Mouse (Mus musculus): ENCODE data around the gene Brd2. TPM values are rescaled to one million over a fixed set of nuclear protein-coding genes. Genes with fewer than 3 reads are reported as not detected.
"Not testable (repeated sequence)": the region's sequence is repeated elsewhere in the genome, so short reads cannot be mapped to it uniquely, and the experiment has no call there.

Brd2 gene
- polyA plus RNA-seq (2016; fragmentation: Nextera tagmentation; extraction: Ambion mirVana) = 137 and 151 TPM in 2 replicates

DNA sequence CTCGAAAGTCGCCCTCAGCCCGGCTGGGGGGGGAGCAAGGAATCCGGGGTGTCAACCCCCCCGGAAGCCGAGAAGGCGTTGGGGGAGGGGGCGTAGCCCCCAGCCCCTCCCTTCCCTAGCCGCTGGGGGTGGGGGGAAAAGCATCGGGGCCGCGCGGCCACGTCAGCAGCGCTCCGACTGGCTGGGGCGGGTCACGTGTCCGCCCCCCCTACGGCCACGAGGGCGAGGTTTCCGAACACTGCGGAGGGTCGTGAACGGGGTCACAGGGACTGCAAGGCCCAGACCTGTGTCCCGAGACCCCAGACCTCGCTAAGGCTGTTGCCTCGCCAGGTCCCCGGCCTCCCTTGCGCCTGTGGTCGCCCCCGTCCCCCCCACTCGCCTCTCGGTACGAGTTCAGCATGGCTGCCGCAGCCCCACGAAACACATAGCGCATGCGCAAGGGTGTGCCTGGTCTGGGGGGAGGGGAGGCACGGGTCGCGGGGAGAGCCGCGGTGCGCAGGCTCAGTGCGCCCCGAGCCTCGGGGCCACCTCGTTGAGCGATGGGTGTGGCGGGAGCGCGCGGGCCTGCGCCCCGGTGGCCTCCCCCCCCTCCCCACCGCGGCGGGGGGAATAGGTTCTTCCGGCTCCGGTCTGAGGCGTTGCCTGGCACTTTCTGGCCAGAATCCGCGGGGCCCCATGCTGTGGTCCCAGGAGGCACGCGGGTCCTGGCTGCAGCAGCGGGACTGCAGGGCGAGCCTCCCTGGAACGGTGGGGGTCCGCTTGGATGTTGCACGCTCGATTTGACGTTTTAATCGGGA lies at the start of gene Brd2:
Gene Brd2, minus strand, starts transcription at position 447 of the 797 bp plus-strand sequence.
- H3K9ac ChIP-seq = peak within 1 kb of the TSS; percentile 91
- no peaks in the 10 kb centered on the region for H3K9me3 ChIP-seq (replicated peaks)
- H3K4me2 ChIP-seq (replicated peaks) = peak within 1 kb of the TSS; percentile 98
- H3K4me3 ChIP-seq = peak within 1 kb of the TSS; percentile 99
- peak; percentile 51 for ATAC-seq (ENCODE audit: low FRiP score)
- peaks cover 13% of the 10 kb centered on the region for H3K36me3 ChIP-seq
- no peaks in the 10 kb centered on the region for H3K27me3 ChIP-seq
- peak within 1 kb of the TSS; percentile 100 for H3K27ac ChIP-seq
- WGBS = 1% methylated on average over 48 of the region's 75 CpGs
- peaks cover 19% of the 10 kb centered on the region for H3K4me1 ChIP-seq

DNA sequence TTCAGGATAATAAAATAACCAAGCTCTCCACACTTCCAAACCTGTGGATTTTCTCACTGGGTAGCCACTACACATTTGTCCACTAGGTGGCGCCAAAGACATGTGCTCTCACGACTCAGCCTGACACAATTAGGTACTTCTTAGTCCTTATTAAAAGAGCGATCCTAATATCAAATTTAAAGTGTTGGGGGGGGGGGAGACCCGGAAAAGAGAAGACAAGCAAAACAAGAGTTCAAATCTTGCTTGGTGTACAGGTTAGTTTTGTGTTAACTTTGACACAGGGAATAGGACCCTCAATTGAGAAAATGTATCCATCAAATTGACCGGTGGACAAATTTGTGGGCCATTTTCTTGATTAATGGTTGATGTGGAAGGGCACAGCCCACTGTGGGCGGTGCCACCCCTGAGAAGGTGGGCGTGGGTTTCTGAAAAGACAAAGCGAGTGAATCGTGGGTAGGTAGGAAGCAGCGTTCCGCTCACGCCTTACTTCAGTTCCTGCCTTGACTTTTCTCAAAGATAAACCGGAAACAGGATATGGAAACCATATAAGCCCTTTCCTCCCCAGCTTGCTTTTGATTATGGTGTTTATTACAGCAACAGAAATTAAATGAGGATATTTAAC lies 48.6 kb upstream of the Brd2 start:
- 44% methylated on average over 13 of the region's 13 CpGs for WGBS
- Histone ChIP-seq H3K27ac (no peak overlapping the region), H3K4me2 (replicated peaks) (no peak overlapping the region), H3K9ac (no peak overlapping the region), H3K36me3 (no peaks in the 10 kb centered on the region), H3K4me1 (no peaks in the 10 kb centered on the region), H3K27me3 (peaks cover 9% of the 10 kb centered on the region; the same call in 1 of the 2 replicates), H3K4me3 (no peak overlapping the region), H3K9me3 (replicated peaks) (no peaks in the 10 kb centered on the region)
- ATAC-seq (ENCODE audit: low FRiP score) = no peak

- Histone ChIP-seq H3K9ac (no peak overlapping the region), H3K9me3 (replicated peaks) (no peaks in the 10 kb centered on the region), H3K36me3 (no peaks in the 10 kb centered on the region), H3K4me2 (replicated peaks) (no peak overlapping the region), H3K27ac (no peak overlapping the region), H3K4me3 (no peak overlapping the region), H3K4me1 (no peaks in the 10 kb centered on the region), H3K27me3 (peaks cover 9% of the 10 kb centered on the region; the same call in 1 of the 2 replicates)
- no peak for ATAC-seq (ENCODE audit: low FRiP score)
- 26% methylated on average over 4 of the region's 4 CpGs for WGBS
Observed at GRCm38 (mm10) chr17:34170487-34170876, 48.0 kb upstream of the Brd2 start.

GRCm38 (mm10) chr17:34169279-34169678 lies 46.8 kb upstream of the Brd2 start:
- H3K9ac ChIP-seq = no peak overlapping the region
- H3K4me2 ChIP-seq (replicated peaks) = no peak overlapping the region
- no peak overlapping the region for H3K27ac ChIP-seq
- no peak overlapping the region for H3K4me3 ChIP-seq
- ATAC-seq (ENCODE audit: low FRiP score) = no peak
- no peaks in the 10 kb centered on the region for H3K36me3 ChIP-seq
- no peaks in the 10 kb centered on the region for H3K4me1 ChIP-seq
- 0% methylated on average over 2 of the region's 2 CpGs for WGBS
- H3K9me3 ChIP-seq (replicated peaks) = no peaks in the 10 kb centered on the region
- H3K27me3 ChIP-seq = peaks cover 5% of the 10 kb centered on the region; the same call in 1 of the 2 replicates

- 83% methylated on average over 6 of the region's 6 CpGs for WGBS
- no peak overlapping the region for H3K4me3 ChIP-seq
- no peak overlapping the region for H3K27ac ChIP-seq
- H3K9ac ChIP-seq = no peak overlapping the region
- no peaks in the 10 kb centered on the region for H3K36me3 ChIP-seq
- no peaks in the 10 kb centered on the region for H3K4me1 ChIP-seq
- no peak for ATAC-seq (ENCODE audit: low FRiP score)
- H3K4me2 ChIP-seq (replicated peaks) = no peak overlapping the region
- peaks cover 8% of the 10 kb centered on the region; the same call in 1 of the 2 replicates for H3K27me3 ChIP-seq
- H3K9me3 ChIP-seq (replicated peaks) = no peaks in the 10 kb centered on the region; the same call in none of the 2 replicates
Observed at GRCm38 (mm10) chr17:34165033-34165730, 42.7 kb upstream of the Brd2 start.

DNA sequence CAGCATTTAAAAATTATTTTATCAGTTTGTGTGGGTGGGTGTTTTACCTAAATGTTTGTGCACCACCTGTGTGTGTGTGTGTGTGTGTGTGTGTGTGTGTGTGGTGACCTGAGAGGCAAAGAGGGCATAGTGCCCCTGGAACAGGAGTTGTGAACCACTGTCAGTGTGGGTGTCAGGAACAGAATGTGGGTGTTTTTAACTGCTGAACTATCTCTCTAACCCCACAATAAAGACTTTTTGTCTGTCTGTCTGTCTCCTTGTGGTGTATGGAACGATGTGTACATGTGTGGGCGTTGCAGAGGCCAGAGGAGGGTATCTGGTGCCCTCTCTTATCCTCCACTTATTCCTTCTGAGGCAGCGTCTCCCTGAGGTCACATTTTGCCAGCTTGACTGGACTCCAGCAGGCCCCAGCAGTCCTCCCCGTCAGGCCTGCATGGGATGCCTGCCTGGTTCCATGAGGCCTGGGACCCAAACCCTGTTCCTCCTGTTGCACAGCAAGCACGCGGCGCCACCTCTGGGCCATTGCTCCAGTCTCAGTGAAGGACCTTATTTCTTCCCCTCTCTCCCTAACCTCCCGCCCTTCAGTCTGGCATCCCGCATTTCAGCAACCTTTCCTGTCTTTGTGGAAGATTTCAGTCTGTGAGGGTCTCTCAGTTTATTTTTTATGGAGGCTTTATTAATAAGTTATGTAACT lies 41.9 kb upstream of the Brd2 start:
- H3K9me3 ChIP-seq (replicated peaks) = no peaks in the 10 kb centered on the region; the same call in none of the 2 replicates
- peaks cover 8% of the 10 kb centered on the region; the same call in 1 of the 2 replicates for H3K27me3 ChIP-seq
- no peak overlapping the region for H3K4me3 ChIP-seq
- 44% methylated on average over 9 of the region's 9 CpGs for WGBS
- no peak for ATAC-seq (ENCODE audit: low FRiP score)
- no peak overlapping the region for H3K27ac ChIP-seq
- no peak overlapping the region for H3K9ac ChIP-seq
- no peak overlapping the region for H3K4me2 ChIP-seq (replicated peaks)
- H3K4me1 ChIP-seq = no peaks in the 10 kb centered on the region
- no peaks in the 10 kb centered on the region for H3K36me3 ChIP-seq

GRCm38 (mm10) chr17:34155534-34155933 lies 33.1 kb upstream of the Brd2 start:
- no peaks in the 10 kb centered on the region for H3K27me3 ChIP-seq
- H3K27ac ChIP-seq = no peak overlapping the region
- no peaks in the 10 kb centered on the region for H3K4me1 ChIP-seq
- no peak for ATAC-seq (ENCODE audit: low FRiP score)
- H3K36me3 ChIP-seq = no peaks in the 10 kb centered on the region
- no peak overlapping the region for H3K4me2 ChIP-seq (replicated peaks)
- WGBS = 60% methylated on average over 5 of the region's 5 CpGs
- no peak overlapping the region for H3K4me3 ChIP-seq
- H3K9me3 ChIP-seq (replicated peaks) = no peaks in the 10 kb centered on the region; the same call in 1 of the 2 replicates
- H3K9ac ChIP-seq = no peak overlapping the region

GRCm38 (mm10) chr17:34152923-34153322 lies 30.5 kb upstream of the Brd2 start, which contains the start of gene H2-DMb1:
Gene H2-DMb1 (plus strand): TSS chr17:34153072.
- 61% methylated on average over 4 of the region's 4 CpGs for WGBS

GRCm38 (mm10) chr17:34144960-34145371 lies 22.5 kb upstream of the Brd2 start:
- Histone ChIP-seq H3K9me3 (replicated peaks) (no peaks in the 10 kb centered on the region), H3K27me3 (peaks cover 16% of the 10 kb centered on the region), H3K36me3 (no peaks in the 10 kb centered on the region), H3K4me3 (no peak overlapping the region), H3K27ac (no peak overlapping the region), H3K4me2 (replicated peaks) (no peak overlapping the region), H3K9ac (no peak overlapping the region), H3K4me1 (peaks cover 9% of the 10 kb centered on the region)
- WGBS = 78% methylated on average over 3 of the region's 3 CpGs
- no peak for ATAC-seq (ENCODE audit: low FRiP score)

More at GRCm38 (mm10) chr17:34152923-34153322, 30.5 kb upstream of the Brd2 start, which contains the start of gene H2-DMb1:
- Histone ChIP-seq H3K9ac (no peak within 1 kb of the TSS), H3K36me3 (no peaks in the 10 kb centered on the region), H3K27ac (no peak within 1 kb of the TSS), H3K9me3 (replicated peaks) (no peaks in the 10 kb centered on the region), H3K4me1 (no peaks in the 10 kb centered on the region), H3K27me3 (no peaks in the 10 kb centered on the region), H3K4me3 (no peak within 1 kb of the TSS), H3K4me2 (replicated peaks) (no peak within 1 kb of the TSS)
- no peak for ATAC-seq (ENCODE audit: low FRiP score)

DNA sequence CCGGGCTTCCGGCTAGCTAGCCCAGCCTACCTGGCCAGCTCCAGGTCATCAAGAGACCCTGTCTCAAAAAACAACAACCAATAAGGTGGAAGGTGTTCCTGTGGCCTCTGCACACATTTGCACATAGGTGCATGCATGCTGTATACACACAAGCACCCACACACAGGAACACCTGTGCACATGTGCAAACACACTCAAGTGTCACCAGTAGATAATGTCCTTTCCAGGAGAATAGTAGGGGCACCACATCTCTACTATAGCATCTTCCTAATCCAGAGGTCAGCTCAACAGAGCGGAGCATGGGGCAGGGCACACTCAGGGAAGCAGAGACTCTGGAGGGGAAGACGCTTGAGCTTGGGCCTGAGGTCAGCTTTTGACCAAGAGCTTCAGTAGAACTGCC lies 21.8 kb upstream of the Brd2 start:
- not testable (repeated sequence) for H3K9ac ChIP-seq; H3K4me2 ChIP-seq (replicated peaks); ATAC-seq (ENCODE audit: low FRiP score); H3K36me3 ChIP-seq; H3K9me3 ChIP-seq (replicated peaks); H3K4me3 ChIP-seq; H3K27ac ChIP-seq
- Histone ChIP-seq H3K27me3 (peaks cover 23% of the 10 kb centered on the region), H3K4me1 (peaks cover 17% of the 10 kb centered on the region)
- 88% methylated on average over 4 of the region's 4 CpGs for WGBS

- no peak overlapping the region for H3K9ac ChIP-seq
- no peak overlapping the region for H3K27ac ChIP-seq
- H3K4me1 ChIP-seq = peaks cover 20% of the 10 kb centered on the region
- peaks cover 31% of the 10 kb centered on the region for H3K27me3 ChIP-seq
- H3K4me3 ChIP-seq = no peak overlapping the region
- no peak overlapping the region for H3K4me2 ChIP-seq (replicated peaks)
- no peaks in the 10 kb centered on the region for H3K36me3 ChIP-seq
- H3K9me3 ChIP-seq (replicated peaks) = no peaks in the 10 kb centered on the region
- 65% methylated on average over 5 of the region's 5 CpGs for WGBS
- ATAC-seq (ENCODE audit: low FRiP score) = no peak
Observed at GRCm38 (mm10) chr17:34143461-34143860, 21.0 kb upstream of the Brd2 start.

All from hindbrain, embryonic 12.5 days (tissue).